Mouse (Mus musculus): ENCODE data around the gene Srgap2.

DNA sequence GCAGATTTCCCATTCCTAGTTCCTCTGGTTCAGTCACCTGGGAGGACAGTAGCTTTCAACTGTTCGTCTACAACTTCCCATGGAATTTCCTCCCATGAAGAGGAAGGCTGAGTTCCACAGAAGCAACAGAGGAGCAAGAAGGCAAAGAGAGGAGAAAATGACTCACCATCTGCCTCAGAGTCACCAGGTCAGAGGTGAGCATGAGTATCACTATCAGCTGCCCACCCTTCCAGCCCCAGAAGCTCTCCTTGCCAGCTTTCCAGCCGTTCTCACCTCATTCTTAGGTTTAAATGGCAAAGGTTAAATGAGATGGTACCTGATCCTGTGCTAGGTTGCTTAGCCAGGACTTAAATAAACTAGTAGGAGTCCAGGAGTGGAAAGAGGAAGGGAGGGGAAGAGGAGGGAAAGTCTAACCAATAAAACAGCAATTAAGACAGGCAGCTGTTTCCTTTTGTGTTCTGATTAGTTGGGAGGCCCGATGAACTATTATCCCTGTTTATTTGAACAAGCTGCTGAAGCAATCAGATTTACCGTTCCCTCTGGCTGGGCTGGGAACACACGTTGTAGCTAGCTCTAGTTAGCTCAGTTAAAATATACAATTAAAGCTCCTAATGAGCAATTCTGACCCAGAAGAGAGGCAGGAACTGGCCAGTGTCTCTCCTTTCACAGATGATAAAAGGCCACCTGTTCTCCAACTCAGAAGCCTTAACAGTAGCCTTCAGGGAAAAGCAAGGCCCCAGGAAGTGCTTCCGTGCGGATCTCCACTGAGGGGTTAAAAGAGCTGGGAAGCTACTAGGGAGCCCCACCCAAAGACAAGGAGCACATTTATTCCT is 148.9 kb downstream of the Srgap2 start:
- TF ChIP-seq GATA1 (IDR thresholded peaks at IDR 0.05; ENCODE audit: low read length) (no peak), TAL1 (IDR thresholded peaks at IDR 0.05; ENCODE audit: low read length) (no peak)

Measured in erythroblast, embryonic 14.5 days (primary cell).